Mouse (Mus musculus): ENCODE results near the gene Crybb2.

DNA sequence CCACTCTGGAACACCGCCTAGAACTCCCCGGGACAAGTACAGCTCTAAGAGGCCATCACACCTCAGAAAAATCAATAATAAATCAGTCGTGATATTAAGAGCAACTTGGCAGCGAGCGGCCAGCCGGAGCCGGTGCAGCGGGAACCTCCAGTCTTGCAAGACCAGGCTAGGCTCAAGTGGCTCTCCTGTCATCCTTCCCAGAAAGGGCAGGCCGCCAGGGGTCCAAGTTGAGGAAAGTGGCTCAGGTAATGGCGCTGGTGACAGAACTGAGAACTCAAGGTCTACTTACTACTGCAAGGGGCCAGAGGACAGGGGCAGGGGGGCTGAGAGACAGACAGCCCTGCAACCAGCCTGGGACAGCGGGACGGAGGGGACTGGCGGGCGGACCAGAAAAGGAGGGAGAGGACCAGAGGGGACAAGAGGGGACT lies 55.1 kb downstream of the Crybb2 start:
- TF ChIP-seq MAFK (IDR thresholded peaks at IDR 0.05; ENCODE audit: insufficient read depth, low read depth, low read length): no peak
- no peak for TF ChIP-seq ZNF384 (IDR thresholded peaks at IDR 0.05; ENCODE audit: low read depth, low read length)

All from ES-E14 (cell line).